Mouse (Mus musculus): ENCODE data around the gene Itm2c. TPM values are rescaled to one million over a fixed set of nuclear protein-coding genes. Genes with fewer than 3 reads are reported as not detected.

Itm2c gene
- total and polyA plus RNA-seq, 3 experiments: 76.6 to 107 (median 96.2) TPM

- Histone ChIP-seq H3K27me3 (replicated peaks) (no peaks in the 10 kb centered on the region), H3K79me2 (replicated peaks; ENCODE audit: control insufficient read depth, extremely low read depth, insufficient read depth, poor library complexity, severe bottlenecking) (no peaks in the 10 kb centered on the region), H3K9me3 (replicated peaks; ENCODE audit: low read length) (no peaks in the 10 kb centered on the region), H3K36me3 (replicated peaks in 1 of 2; ENCODE audit: control insufficient read depth in 1 of 2, insufficient read depth in 1 of 2, low read length in 1 of 2) (peaks cover 50 to 64% of the 10 kb centered on the region in 2 experiments), H3K4me3 (replicated peaks in 1 of 3; ENCODE audit: low read depth in 2 of 3, low read length in 2 of 3, poor library complexity in 1 of 3) (no peak overlapping the region), H3K9ac (ENCODE audit: insufficient read depth, low read depth) (no peak overlapping the region), H3K27ac (ENCODE audit: insufficient read depth, low read depth) (no peak overlapping the region), H3K4me1 (ENCODE audit: control insufficient read depth in 1 of 2, insufficient read depth in 2 of 2) (peaks cover under 1% of the 10 kb centered on the region in 2 experiments; a peak in 3 of 4 replicates), H3K4me2 (ENCODE audit: insufficient read depth, low read depth, poor library complexity, severe bottlenecking) (no peak overlapping the region)
- no peak for TF ChIP-seq ZNF384 (IDR thresholded peaks at IDR 0.05; ENCODE audit: low read depth, low read length)
- no peak for TF ChIP-seq CHD2 (IDR thresholded peaks at IDR 0.05; ENCODE audit: low read length)
- TF ChIP-seq CHD1 (IDR thresholded peaks at IDR 0.05; ENCODE audit: low read depth, low read length): no peak
- TF ChIP-seq SIN3A (IDR thresholded peaks at IDR 0.05; ENCODE audit: low read length): no peak
- no peak for DNase-seq (ENCODE audit: extremely low read depth)
- in situ Hi-C loops (cut with MboI; ENCODE audit: low pct_ligation_motif_present, low pct_unique_long_range_greater_than_20kb, low sequenced_read_pairs) (no loop called here), dilution Hi-C loops (cut with MboI; ENCODE audit: extremely low pct_ligation_motif_present, extremely low pct_unique_long_range_greater_than_20kb, low sequenced_read_pairs) (no loop called here)
Observed at GRCm38 (mm10) chr1:85908754-85909590, 14.9 kb downstream of the Itm2c start.

GRCm38 (mm10) chr1:85913078-85913755 is 19.1 kb downstream of the Itm2c start:
- H3K27me3 ChIP-seq (replicated peaks): no peaks in the 10 kb centered on the region
- H3K27ac ChIP-seq (ENCODE audit: insufficient read depth, low read depth): no peak overlapping the region
- H3K79me2 ChIP-seq (replicated peaks; ENCODE audit: control insufficient read depth, extremely low read depth, insufficient read depth, poor library complexity, severe bottlenecking): no peaks in the 10 kb centered on the region
- H3K4me1 ChIP-seq (ENCODE audit: control insufficient read depth in 1 of 2, insufficient read depth in 2 of 2): peaks cover 0 to 1% of the 10 kb centered on the region in 2 experiments; a peak in 1 of 4 replicates
- in situ Hi-C loops (cut with MboI; ENCODE audit: low pct_ligation_motif_present, low pct_unique_long_range_greater_than_20kb, low sequenced_read_pairs) (no loop called here), dilution Hi-C loops (cut with MboI; ENCODE audit: extremely low pct_ligation_motif_present, extremely low pct_unique_long_range_greater_than_20kb, low sequenced_read_pairs) (no loop called here)
- H3K9me3 ChIP-seq (replicated peaks; ENCODE audit: low read length): no peaks in the 10 kb centered on the region
- H3K36me3 ChIP-seq (replicated peaks in 1 of 2; ENCODE audit: control insufficient read depth in 1 of 2, insufficient read depth in 1 of 2, low read length in 1 of 2): peaks cover 9 to 22% of the 10 kb centered on the region in 2 experiments
- H3K4me2 ChIP-seq (ENCODE audit: insufficient read depth, low read depth, poor library complexity, severe bottlenecking): no peak overlapping the region
- H3K9ac ChIP-seq (ENCODE audit: insufficient read depth, low read depth): no peak overlapping the region
- TF ChIP-seq ZMIZ1 (IDR thresholded peaks at IDR 0.05; ENCODE audit: low read depth, low read length) (no peak), TBP (conservative IDR thresholded peaks at IDR 0.05; ENCODE audit: low read depth, low read length) (no peak), MXI1 (IDR thresholded peaks at IDR 0.05; ENCODE audit: low read depth, low read length) (no peak), ZC3H11A (IDR thresholded peaks at IDR 0.05; ENCODE audit: low read depth, low read length) (no peak), ZNF384 (IDR thresholded peaks at IDR 0.05; ENCODE audit: low read depth, low read length) (no peak), SMC3 (IDR thresholded peaks at IDR 0.05; ENCODE audit: low read depth, low read length) (no peak), EP300 (IDR thresholded peaks at IDR 0.05; ENCODE audit: low read length) (no peak), SIN3A (IDR thresholded peaks at IDR 0.05; ENCODE audit: low read length) (no peak), E2F4 (IDR thresholded peaks at IDR 0.05; ENCODE audit: insufficient replicate concordance, low read depth, low read length) (no peak), ELF1 (IDR thresholded peaks at IDR 0.05; ENCODE audit: low read depth, low read length) (no peak), POLR2AphosphoS2 (IDR thresholded peaks at IDR 0.05; ENCODE audit: low read depth, low read length) (no peak), UBTF (IDR thresholded peaks at IDR 0.05; ENCODE audit: low read depth, low read length) (no peak)
- no peak overlapping the region for H3K4me3 ChIP-seq (replicated peaks in 1 of 3; ENCODE audit: low read depth in 2 of 3, low read length in 2 of 3, poor library complexity in 1 of 3)
- DNase-seq (ENCODE audit: extremely low read depth): no peak

Data from CH12.LX (cell line).